10 mouse cellular contexts compared by ENCODE assay signal in genomic region chr11:97816916-97817315, GRCm38 (mm10). TPM values are rescaled to one million over a fixed set of nuclear protein-coding genes. Genes with fewer than 3 reads are reported as not detected.
DNase-seq lines count a peak whose midpoint lies in the region; ATAC-seq and TF ChIP-seq lines count a peak whose summit lies in the region.
"Had no signal": no experiment of that assay in that cellular context is flagged by ENCODE, and none has a peak within 500 bp of the region (broad histone marks: within the 10 kb centered on the region; RNA-seq: fewer than 3 reads in every experiment).

No protein-coding gene starts in this region.

- no peak overlapping the region for H3K9ac ChIP-seq in heart, embryonic 11.5 days (ENCODE audit: low read depth, low read length)
- H3K9ac ChIP-seq in lung, postnatal 0 days (replicated peaks; ENCODE audit: low read depth), result no peak overlapping the region
- H3K9ac ChIP-seq in embryonic facial prominence, embryonic 15.5 days, result no peak overlapping the region

- WGBS in heart, embryonic 11.5 days (ENCODE audit: insufficient replicate concordance), result 44% methylated on average over 9 of the region's 9 CpGs
- 31% methylated on average over 9 of the region's 9 CpGs for WGBS in lung, postnatal 0 days
- 34% methylated on average over 9 of the region's 9 CpGs for WGBS in embryonic facial prominence, embryonic 15.5 days
- 28% methylated on average over 9 of the region's 9 CpGs for WGBS in small intestine, adult 2 months

- H3K27ac ChIP-seq in heart, embryonic 11.5 days (ENCODE audit: low read depth, low read length), result peak overlapping the region; percentile 35; the same call in 1 of the 2 replicates
- H3K27ac ChIP-seq in lung, postnatal 0 days (ENCODE audit: low read length), result peak overlapping the region; percentile 23
- H3K27ac ChIP-seq in embryonic facial prominence, embryonic 15.5 days (replicated peaks), result peak overlapping the region; percentile 9; the same call in 1 of the 2 replicates
- H3K27ac ChIP-seq in small intestine, adult 2 months (ENCODE audit: insufficient read depth, low read depth, low read length), result peak overlapping the region; percentile 87

- TF ChIP-seq POLR2A in small intestine, adult 2 months (IDR thresholded peaks at IDR 0.05; ENCODE audit: low read depth, low read length), result no peak

- H3K9me3 ChIP-seq in heart, embryonic 11.5 days (replicated peaks; ENCODE audit: control insufficient read depth, low read length), result no peaks in the 10 kb centered on the region
- no peaks in the 10 kb centered on the region for H3K9me3 ChIP-seq in lung, postnatal 0 days (ENCODE audit: low read length)
- no peaks in the 10 kb centered on the region for H3K9me3 ChIP-seq in embryonic facial prominence, embryonic 15.5 days (replicated peaks)

- H3K36me3 ChIP-seq in heart, embryonic 11.5 days (ENCODE audit: control insufficient read depth, insufficient read depth, low read length), result no peaks in the 10 kb centered on the region
- H3K36me3 ChIP-seq in lung, postnatal 0 days (ENCODE audit: insufficient read depth, low read length), result no peaks in the 10 kb centered on the region
- H3K36me3 ChIP-seq in embryonic facial prominence, embryonic 15.5 days, result peaks cover 37% of the 10 kb centered on the region
- peaks cover 63% of the 10 kb centered on the region for H3K36me3 ChIP-seq in small intestine, adult 2 months (ENCODE audit: control insufficient read depth, insufficient read depth, low read length)

- no peak for ATAC-seq in heart, embryonic 11.5 days (replicated peaks; ENCODE audit: insufficient number of reproducible peaks, low FRiP score, low TSS enrichment)
- no peak for ATAC-seq in lung, postnatal 0 days
- ATAC-seq in embryonic facial prominence, embryonic 15.5 days (ENCODE audit: insufficient number of reproducible peaks, low FRiP score, low TSS enrichment, low read depth), result no peak
- ATAC-seq in inflammation-experienced regulatory T-cells, adult 6 months, result no peak

- no peak overlapping the region for H3K4me3 ChIP-seq in heart, embryonic 11.5 days (ENCODE audit: low read depth, low read length)
- H3K4me3 ChIP-seq in lung, postnatal 0 days (ENCODE audit: low read depth, low read length), result no peak overlapping the region
- H3K4me3 ChIP-seq in embryonic facial prominence, embryonic 15.5 days (replicated peaks), result no peak overlapping the region
- no peak overlapping the region for H3K4me3 ChIP-seq in small intestine, adult 2 months (ENCODE audit: low read depth, low read length)

- TF ChIP-seq EP300 in lung, postnatal 0 days (IDR thresholded peaks at IDR 0.05), result no peak

- no peaks in the 10 kb centered on the region for H3K27me3 ChIP-seq in heart, embryonic 11.5 days (ENCODE audit: control insufficient read depth, insufficient read depth, low read length)
- no peaks in the 10 kb centered on the region for H3K27me3 ChIP-seq in lung, postnatal 0 days (replicated peaks; ENCODE audit: insufficient read depth, low read length)
- H3K27me3 ChIP-seq in embryonic facial prominence, embryonic 15.5 days, result no peaks in the 10 kb centered on the region
- no peaks in the 10 kb centered on the region for H3K27me3 ChIP-seq in small intestine, adult 2 months (ENCODE audit: control insufficient read depth, insufficient read depth, low read length)
- H3K27me3 ChIP-seq: CH12.LX had no signal

- intact Hi-C loops in heart, postnatal 10 days (cut with DNase I), result no loop called here

- no peak for TF ChIP-seq CTCF in lung, postnatal 0 days (IDR thresholded peaks at IDR 0.05)
- no peak for TF ChIP-seq CTCF in small intestine, adult 2 months (IDR thresholded peaks at IDR 0.05; ENCODE audit: extremely low read depth, insufficient read length, insufficient replicate concordance, low read depth, low read length)

- no peak for DNase-seq in heart, postnatal 10 days
- no peak for DNase-seq in lung, postnatal 0 days (ENCODE audit: low spot score)
- DNase-seq in lung, postnatal 4 days, result no peak
- no peak for DNase-seq in layer of hippocampus, postnatal 25 days (ENCODE audit: extremely low spot score in 1 of 2, low spot score in 1 of 2)
- DNase-seq: thymus, postnatal 14 days had no signal

- H3K4me2 ChIP-seq in heart, embryonic 11.5 days, result no peak overlapping the region
- no peak overlapping the region for H3K4me2 ChIP-seq in lung, postnatal 0 days (replicated peaks; ENCODE audit: low read depth, low read length)
- H3K4me2 ChIP-seq in embryonic facial prominence, embryonic 15.5 days (replicated peaks), result no peak overlapping the region

- peaks cover 62% of the 10 kb centered on the region for H3K4me1 ChIP-seq in heart, embryonic 11.5 days (ENCODE audit: control insufficient read depth, insufficient read depth, low read length)
- H3K4me1 ChIP-seq in lung, postnatal 0 days (ENCODE audit: insufficient read depth, low read depth, low read length), result peaks cover 19% of the 10 kb centered on the region
- H3K4me1 ChIP-seq in embryonic facial prominence, embryonic 15.5 days, result peaks cover 62% of the 10 kb centered on the region
- peaks cover 78% of the 10 kb centered on the region for H3K4me1 ChIP-seq in small intestine, adult 2 months (ENCODE audit: control insufficient read depth, insufficient read depth, insufficient read length, low read length)

RNA-seq across cellular contexts. Expression of gene Lasp1, which starts 18.1 kb away (rescaled TPM):
- 30.0 and 37.5 TPM in 2 replicates for polyA plus RNA-seq in heart, embryonic 11.5 days (2014; fragmentation: Nextera tagmentation; extraction: Ambion mirVana)
- 10 to 100 TPM; 74.9 to 76.4 TPM for total RNA-seq in heart, postnatal 10 days (2021)
- 96.4 and 107 TPM in 2 replicates for polyA plus RNA-seq in lung, postnatal 0 days (2015; fragmentation: Nextera tagmentation; extraction: Ambion mirVana)
- polyA plus RNA-seq in embryonic facial prominence, embryonic 15.5 days (2015; fragmentation: Nextera tagmentation; extraction: Ambion mirVana), result 117 and 121 TPM in 2 replicates
- polyA plus RNA-seq in small intestine, adult 2 months (2012; rRNA removed), result 165 and 397 TPM in 2 replicates
- total RNA-seq in layer of hippocampus, postnatal 25 days (2021), result 100 to 1,000 TPM; 102 to 114 TPM
- 10 to 100 TPM; 38.6 to 64.7 (median 40.7) TPM for polyA plus RNA-seq in inflammation-experienced regulatory T-cells, adult 6 months (2017; shearing (Covaris generic))

RNA-seq across cellular contexts. Expression of gene B230217C12Rik, which starts 23.7 kb away (rescaled TPM):
- polyA plus RNA-seq in heart, embryonic 11.5 days (2014; fragmentation: Nextera tagmentation; extraction: Ambion mirVana), result 8.2 and 8.3 TPM in 2 replicates
- 1 to 10 TPM in 1 of 2 experiments, under 1 TPM in 1; 0.84 to 1.0 TPM for total RNA-seq in heart, postnatal 10 days (2021)
- 1.3 and 1.5 TPM in 2 replicates for polyA plus RNA-seq in lung, postnatal 0 days (2015; fragmentation: Nextera tagmentation; extraction: Ambion mirVana)
- polyA plus RNA-seq in embryonic facial prominence, embryonic 15.5 days (2015; fragmentation: Nextera tagmentation; extraction: Ambion mirVana), result 6.8 and 7.4 TPM in 2 replicates
- 0.43 and 0.44 TPM in 2 replicates for polyA plus RNA-seq in small intestine, adult 2 months (2012; rRNA removed)
- 10 to 100 TPM; 66.2 to 71.6 TPM for total RNA-seq in layer of hippocampus, postnatal 25 days (2021)
- 1 to 10 TPM; 2.1 to 3.0 (median 2.3) TPM for polyA plus RNA-seq in inflammation-experienced regulatory T-cells, adult 6 months (2017; shearing (Covaris generic))

RNA-seq across cellular contexts. Expression of gene Rpl23, which starts 34.7 kb away (rescaled TPM):
- 461 and 517 TPM in 2 replicates for polyA plus RNA-seq in heart, embryonic 11.5 days (2014; fragmentation: Nextera tagmentation; extraction: Ambion mirVana)
- total RNA-seq in heart, postnatal 10 days (2021), result 100 to 1,000 TPM; 677 to 703 TPM
- polyA plus RNA-seq in lung, postnatal 0 days (2015; fragmentation: Nextera tagmentation; extraction: Ambion mirVana), result 464 and 478 TPM in 2 replicates
- polyA plus RNA-seq in embryonic facial prominence, embryonic 15.5 days (2015; fragmentation: Nextera tagmentation; extraction: Ambion mirVana), result 567 and 575 TPM in 2 replicates
- 10.2 and 22.0 TPM in 2 replicates for polyA plus RNA-seq in small intestine, adult 2 months (2012; rRNA removed)
- 100 to 1,000 TPM; 327 to 397 TPM for total RNA-seq in layer of hippocampus, postnatal 25 days (2021)
- polyA plus RNA-seq in inflammation-experienced regulatory T-cells, adult 6 months (2017; shearing (Covaris generic)), result 1,000 to 10,000 TPM in 2 of 3 experiments, 100 to 1,000 TPM in 1; 686 to 1,148 (median 1,072) TPM

RNA-seq across cellular contexts. Expression of gene 1700001P01Rik, which starts 41.2 kb away (rescaled TPM):
- polyA plus RNA-seq in heart, embryonic 11.5 days (2014; fragmentation: Nextera tagmentation; extraction: Ambion mirVana), result 0.38 TPM in 1 of 2 replicates, not detected in the other
- not detected for total RNA-seq in heart, postnatal 10 days (2021)
- polyA plus RNA-seq in lung, postnatal 0 days (2015; fragmentation: Nextera tagmentation; extraction: Ambion mirVana), result not detected in 2 replicates
- 0.95 TPM in 1 of 2 replicates, not detected in the other for polyA plus RNA-seq in embryonic facial prominence, embryonic 15.5 days (2015; fragmentation: Nextera tagmentation; extraction: Ambion mirVana)
- polyA plus RNA-seq in small intestine, adult 2 months (2012; rRNA removed), result not detected in 2 replicates
- total RNA-seq in layer of hippocampus, postnatal 25 days (2021), result 1 to 10 TPM in 1 of 2 experiments, under 1 TPM in 1; 0.63 to 1.3 TPM
- under 1 TPM in 1 of 3 experiments, not detected in 2; 0.56 TPM for polyA plus RNA-seq in inflammation-experienced regulatory T-cells, adult 6 months (2017; shearing (Covaris generic))

RNA-seq across cellular contexts. Expression of gene Cwc25, which starts 50.6 kb away (rescaled TPM):
- 9.2 and 9.9 TPM in 2 replicates for polyA plus RNA-seq in heart, embryonic 11.5 days (2014; fragmentation: Nextera tagmentation; extraction: Ambion mirVana)
- 10 to 100 TPM; 10.8 to 11.8 TPM for total RNA-seq in heart, postnatal 10 days (2021)
- polyA plus RNA-seq in lung, postnatal 0 days (2015; fragmentation: Nextera tagmentation; extraction: Ambion mirVana), result 12.7 and 13.2 TPM in 2 replicates
- polyA plus RNA-seq in embryonic facial prominence, embryonic 15.5 days (2015; fragmentation: Nextera tagmentation; extraction: Ambion mirVana), result 18.0 and 20.7 TPM in 2 replicates
- 1.7 and 3.7 TPM in 2 replicates for polyA plus RNA-seq in small intestine, adult 2 months (2012; rRNA removed)
- total RNA-seq in layer of hippocampus, postnatal 25 days (2021), result 10 to 100 TPM; 19.2 to 20.6 TPM
- polyA plus RNA-seq in inflammation-experienced regulatory T-cells, adult 6 months (2017; shearing (Covaris generic)), result 10 to 100 TPM; 23.0 to 28.1 (median 23.0) TPM

Comparison
In these comparisons a context has a peak if more than half of its experiments do, and no peak if none do; other contexts are left out.
1. H3K27ac ChIP-seq: peak in every context shown above with its lines; median percentile 87 in small intestine, adult 2 months; 35 in heart, embryonic 11.5 days; 23 in lung, postnatal 0 days; 9 in embryonic facial prominence, embryonic 15.5 days.
2. RNA of gene Rpl23, which starts 34.7 kb away (polyA plus RNA-seq): 686 to 1,148 TPM in inflammation-experienced regulatory T-cells, adult 6 months, 567 to 575 TPM in embryonic facial prominence, embryonic 15.5 days, 461 to 517 TPM in heart, embryonic 11.5 days and 464 to 478 TPM in lung, postnatal 0 days; 10.2 to 22.0 TPM in small intestine, adult 2 months; every median in the first group is over 10 times any median in the second.